Mouse (Mus musculus) embryonic facial prominence, embryonic 10.5 days (tissue): ENCODE data around the gene Khk. TPM values are rescaled to one million over a fixed set of nuclear protein-coding genes. Genes with fewer than 3 reads are reported as not detected.
A peak's percentile ranks its signal among the peaks of the same experiment; 100 is the strongest.

Experiments used
- DNase-seq: peaks from one replicate; pipeline ENCODE4 v3.0.0-alpha.2; 2017; ENCODE audit warnings: low spot score
- H3K27ac ChIP-seq: fragments of 300-500 bp; sonication (generic); replicated peaks from 2 replicates; pipeline ENCODE4 v1.5.1; 2016; ENCODE audit warnings: mild to moderate bottlenecking
- H3K27me3 ChIP-seq: fragments of 300-500 bp; sonication (generic); replicated peaks from 2 replicates; pipeline ENCODE4 v1.6.1; 2016; ENCODE audit warnings: low read depth, mild to moderate bottlenecking; ENCODE audit not compliant: poor library complexity, severe bottlenecking
- H3K36me3 ChIP-seq: fragments of 300-500 bp; sonication (generic); replicated peaks from 2 replicates; pipeline ENCODE4 v1.6.1; 2016; ENCODE audit warnings: mild to moderate bottlenecking, moderate library complexity
- H3K4me1 ChIP-seq: fragments of 300-500 bp; sonication (generic); 2 replicates; pipeline ENCODE4 v1.6.1; 2016
- H3K4me3 ChIP-seq: fragments of 300-500 bp; sonication (generic); 2 replicates; pipeline ENCODE4 v1.5.1; 2016; ENCODE audit warnings: mild to moderate bottlenecking, moderate library complexity
- H3K9me3 ChIP-seq: fragments of 300-500 bp; sonication (generic); 2 replicates; pipeline ENCODE4 v1.6.1; 2016; ENCODE audit warnings: mild to moderate bottlenecking
- WGBS: fragments of 180-500 bp; shearing (Covaris S2); methylation state at CpG from one replicate; pipeline ENCODE4 v1.1.7; 2016; 5-methylcytosine and 5-hydroxymethylcytosine counted together
- polyA plus RNA-seq: library from polyadenylated mRNA; unstranded; fragments of >200 nt; fragmentation: Nextera tagmentation; extraction: Ambion mirVana; gene quantifications from 2 replicates; pipeline ENCODE4 v1.2.1, GENCODE M21; 2016

Gene Khk
- polyA plus RNA-seq, 1 experiment from 2014 or later: 9.9 TPM

- H3K4me3 ChIP-seq: no peak overlapping the region; the same call in 1 of the 2 replicates
- H3K27ac ChIP-seq: no peak overlapping the region
- peaks cover 25% of the 10 kb centered on the region for H3K4me1 ChIP-seq
- H3K9me3 ChIP-seq: no peaks in the 10 kb centered on the region
- no peak for DNase-seq
- H3K36me3 ChIP-seq: peaks cover 47% of the 10 kb centered on the region
- H3K27me3 ChIP-seq: peaks cover 18% of the 10 kb centered on the region
- 93% methylated on average over 2 of the region's 2 CpGs for WGBS
Measured at GRCm38 (mm10) chr5:30950922-30951321, 29.7 kb downstream of the Khk start.

DNA sequence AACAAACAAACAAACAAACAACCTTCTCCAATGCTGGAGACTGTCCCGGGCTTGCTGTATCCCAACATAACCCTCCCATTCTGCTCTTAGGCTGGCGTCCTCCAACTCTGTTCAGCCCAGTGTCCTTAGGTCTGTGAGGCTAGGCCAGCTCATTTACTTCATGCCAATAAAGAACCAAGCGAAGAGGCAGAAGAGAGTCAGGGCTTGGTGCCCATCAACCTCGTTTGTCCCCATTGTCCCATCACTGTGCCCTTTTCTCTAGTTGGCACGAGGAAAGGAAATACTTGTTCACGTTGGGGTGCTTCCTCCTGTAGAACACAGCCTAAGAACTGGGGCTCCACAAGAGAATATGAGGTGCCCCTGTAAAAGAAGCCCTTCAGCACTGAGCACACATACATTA, 30.5 kb downstream of the Khk start:
- peaks cover 25% of the 10 kb centered on the region for H3K4me1 ChIP-seq
- no peak overlapping the region for H3K4me3 ChIP-seq
- H3K9me3 ChIP-seq: no peaks in the 10 kb centered on the region
- WGBS: 85% methylated on average over 6 of the region's 6 CpGs
- peaks cover 49% of the 10 kb centered on the region for H3K36me3 ChIP-seq
- peaks cover 10% of the 10 kb centered on the region for H3K27me3 ChIP-seq
- H3K27ac ChIP-seq: no peak overlapping the region
- no peak for DNase-seq

GRCm38 (mm10) chr5:30952551-30952950, 31.3 kb downstream of the Khk start:
- H3K27ac ChIP-seq: no peak overlapping the region
- H3K4me3 ChIP-seq: no peak overlapping the region
- peaks cover 28% of the 10 kb centered on the region for H3K4me1 ChIP-seq
- DNase-seq: no peak
- peaks cover 54% of the 10 kb centered on the region for H3K36me3 ChIP-seq
- peaks cover 3% of the 10 kb centered on the region; the same call in 1 of the 2 replicates for H3K27me3 ChIP-seq
- whole genome bisulfite sequencing: 83% methylated on average over 5 of the region's 5 CpGs
- no peaks in the 10 kb centered on the region for H3K9me3 ChIP-seq

GRCm38 (mm10) chr5:30954065-30954464, 32.8 kb downstream of the Khk start:
- peaks cover 37% of the 10 kb centered on the region for H3K4me1 ChIP-seq
- H3K27me3 ChIP-seq: 0 out of 2 replicates have a peak, but pooled peaks cover under 1% of the 10 kb centered on the region
- H3K4me3 ChIP-seq: no peak overlapping the region
- H3K9me3 ChIP-seq: no peaks in the 10 kb centered on the region
- no peak overlapping the region for H3K27ac ChIP-seq
- peaks cover 69% of the 10 kb centered on the region for H3K36me3 ChIP-seq
- 94% methylated on average over 6 of the region's 6 CpGs for WGBS
- DNase-seq: no peak

GRCm38 (mm10) chr5:30954556-30954955, 33.3 kb downstream of the Khk start:
- Histone ChIP-seq H3K27ac (no peak overlapping the region), H3K4me1 (peaks cover 37% of the 10 kb centered on the region), H3K27me3 (no peaks in the 10 kb centered on the region), H3K9me3 (no peaks in the 10 kb centered on the region), H3K36me3 (peaks cover 70% of the 10 kb centered on the region), H3K4me3 (no peak overlapping the region)
- no peak for DNase-seq
- WGBS: 96% methylated on average over 9 of the region's 9 CpGs

DNA sequence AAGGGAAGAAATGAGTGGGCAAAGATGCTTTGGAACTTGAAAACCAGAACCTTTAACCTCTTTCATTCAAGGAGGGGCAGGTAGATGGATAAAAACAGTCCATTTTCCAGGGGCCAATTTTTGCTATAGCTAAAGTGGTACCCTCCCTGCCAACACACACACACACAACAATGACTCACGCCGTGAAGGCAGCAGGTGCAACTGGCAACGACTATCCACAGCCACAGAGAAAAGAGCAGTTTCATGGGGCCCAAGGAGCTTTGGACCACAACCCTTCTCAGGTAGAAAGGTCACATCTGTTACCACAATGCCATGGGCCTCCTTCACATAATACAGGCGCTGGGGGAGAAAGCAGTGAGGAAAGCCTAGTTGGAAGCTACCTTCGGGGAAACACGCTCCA, 34.5 kb downstream of the Khk start:
- peaks cover 70% of the 10 kb centered on the region for H3K36me3 ChIP-seq
- no peak for DNase-seq
- H3K4me3 ChIP-seq: no peak overlapping the region
- H3K27me3 ChIP-seq: no peaks in the 10 kb centered on the region
- 94% methylated on average over 6 of the region's 6 CpGs for WGBS
- H3K4me1 ChIP-seq: peaks cover 25% of the 10 kb centered on the region
- no peaks in the 10 kb centered on the region for H3K9me3 ChIP-seq
- no peak overlapping the region for H3K27ac ChIP-seq

- Histone ChIP-seq H3K27me3 (no peaks in the 10 kb centered on the region), H3K4me1 (peaks cover 23% of the 10 kb centered on the region), H3K4me3 (peak overlapping the region; percentile 73; the same call in 1 of the 2 replicates), H3K27ac (no peak overlapping the region), H3K36me3 (peaks cover 54% of the 10 kb centered on the region), H3K9me3 (no peaks in the 10 kb centered on the region)
- no peak for DNase-seq
- 95% methylated on average over 6 of the region's 6 CpGs for WGBS
Measured at GRCm38 (mm10) chr5:30957891-30958290, 36.7 kb downstream of the Khk start.

GRCm38 (mm10) chr5:30959198-30959854, 38.1 kb downstream of the Khk start:
- H3K4me1 ChIP-seq: peaks cover 23% of the 10 kb centered on the region
- H3K4me3 ChIP-seq: peak overlapping the region; percentile 73
- DNase-seq: no peak
- peaks cover 39% of the 10 kb centered on the region for H3K36me3 ChIP-seq
- H3K27ac ChIP-seq: peak overlapping the region; percentile 89
- no peaks in the 10 kb centered on the region for H3K27me3 ChIP-seq
- H3K9me3 ChIP-seq: no peaks in the 10 kb centered on the region
- WGBS: 37% methylated on average over 19 of the region's 19 CpGs

- WGBS: under 1% methylated on average over 56 of the region's 56 CpGs
- peaks cover 23% of the 10 kb centered on the region for H3K4me1 ChIP-seq
- peak within 1 kb of the TSS; percentile 89 for H3K27ac ChIP-seq
- no peaks in the 10 kb centered on the region for H3K9me3 ChIP-seq
- DNase-seq: peak; percentile 99
- H3K4me3 ChIP-seq: peak within 1 kb of the TSS; percentile 73
- H3K27me3 ChIP-seq: no peaks in the 10 kb centered on the region
- H3K36me3 ChIP-seq: peaks cover 32% of the 10 kb centered on the region
Measured at GRCm38 (mm10) chr5:30959966-30960501, 38.8 kb downstream of the Khk start, which contains the start of gene Preb. TSS of gene Preb (minus strand) at chr5:30960361.

GRCm38 (mm10) chr5:30960814-30961213, 39.6 kb downstream of the Khk start:
- peaks cover 24% of the 10 kb centered on the region for H3K36me3 ChIP-seq
- H3K4me1 ChIP-seq: peaks cover 23% of the 10 kb centered on the region
- H3K27ac ChIP-seq: peak overlapping the region; percentile 89
- H3K27me3 ChIP-seq: 0 out of 2 replicates have a peak, but pooled peaks cover 4% of the 10 kb centered on the region
- no peaks in the 10 kb centered on the region for H3K9me3 ChIP-seq
- no peak for DNase-seq
- 92% methylated on average over 2 of the region's 2 CpGs for WGBS
- peak overlapping the region; percentile 73 for H3K4me3 ChIP-seq

GRCm38 (mm10) chr5:30961545-30962505, 40.6 kb downstream of the Khk start:
- Histone ChIP-seq H3K27ac (no peak overlapping the region), H3K4me3 (no peak overlapping the region), H3K9me3 (no peaks in the 10 kb centered on the region), H3K27me3 (0 out of 2 replicates have a peak, but pooled peaks cover 8% of the 10 kb centered on the region), H3K4me1 (peaks cover 23% of the 10 kb centered on the region), H3K36me3 (peaks cover 21% of the 10 kb centered on the region)
- WGBS: 81% methylated on average over 10 of the region's 10 CpGs
- DNase-seq: no peak

DNA sequence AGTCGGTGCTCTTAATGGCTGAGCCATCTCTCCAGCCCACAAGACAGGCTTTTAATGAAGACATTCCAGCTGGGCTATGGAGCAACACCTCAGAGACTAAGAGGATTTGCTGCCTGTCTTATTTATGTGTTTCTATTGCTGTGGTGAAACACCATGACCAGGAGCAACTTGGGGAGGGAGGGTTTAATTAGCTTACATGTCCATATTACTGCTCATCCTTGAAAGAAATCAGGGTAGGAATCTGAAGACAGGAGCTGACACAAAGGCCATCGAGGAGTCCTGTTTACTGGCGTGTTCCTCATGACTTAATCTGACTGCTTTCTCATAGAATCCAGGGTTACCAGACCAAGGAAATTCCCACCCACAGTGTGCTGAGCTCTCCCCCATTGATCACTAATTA, 42.7 kb downstream of the Khk start:
- H3K36me3 ChIP-seq: peaks cover 2% of the 10 kb centered on the region; the same call in 1 of the 2 replicates
- no peak overlapping the region for H3K4me3 ChIP-seq
- 78% methylated on average over 3 of the region's 3 CpGs for WGBS
- no peaks in the 10 kb centered on the region for H3K9me3 ChIP-seq
- H3K27me3 ChIP-seq: peaks cover 16% of the 10 kb centered on the region; the same call in 1 of the 2 replicates
- peaks cover 7% of the 10 kb centered on the region for H3K4me1 ChIP-seq
- DNase-seq: no peak
- no peak overlapping the region for H3K27ac ChIP-seq
